Mouse (Mus musculus) hindbrain, postnatal 0 days (tissue): ENCODE results near the gene Syt13. TPM values are rescaled to one million over a fixed set of nuclear protein-coding genes. Genes with fewer than 3 reads are reported as not detected.

Experiments
- ATAC-seq: fragments of 200-750 bp; cut with Nextera tagmentation; 2 replicates; pipeline ENCODE4 v1.8.0; 2017; ENCODE audit warnings: mild to moderate bottlenecking, moderate TSS enrichment, moderate library complexity
- DNase-seq: peaks from one replicate; pipeline ENCODE4 v3.0.0-alpha.2; 2015; ENCODE audit warnings: low spot score
- H3K27ac ChIP-seq: fragments of 300-500 bp; sonication (generic); 2 replicates; pipeline ENCODE4 v1.5.1; 2014; ENCODE audit warnings: mild to moderate bottlenecking
- H3K27me3 ChIP-seq: fragments of 300-500 bp; sonication (generic); 2 replicates; pipeline ENCODE4 v1.6.1; 2014; ENCODE audit warnings: low read length, mixed read lengths; ENCODE audit not compliant: insufficient read depth
- H3K36me3 ChIP-seq: fragments of 300-500 bp; sonication (generic); 2 replicates; pipeline ENCODE4 v1.6.1; 2014; ENCODE audit warnings: low read length, mixed read lengths; ENCODE audit not compliant: insufficient read depth
- H3K4me1 ChIP-seq: fragments of 300-500 bp; sonication (generic); 2 replicates; pipeline ENCODE4 v1.6.1; 2014; ENCODE audit warnings: antibody characterized with exemption, low read length, mixed read lengths; ENCODE audit not compliant: insufficient read depth
- H3K4me2 ChIP-seq: fragments of 300-500 bp; sonication (generic); 2 replicates; pipeline ENCODE4 v1.6.1; 2014; ENCODE audit warnings: low read depth, mild to moderate bottlenecking, low read length, moderate library complexity, mixed read lengths
- H3K4me3 ChIP-seq: fragments of 300-500 bp; sonication (generic); 2 replicates; pipeline ENCODE4 v1.5.1; 2014; ENCODE audit warnings: low read length
- H3K9ac ChIP-seq: fragments of 300-500 bp; sonication (generic); replicated peaks from 2 replicates; pipeline ENCODE4 v1.6.1; 2014; ENCODE audit warnings: mild to moderate bottlenecking, low read length, moderate library complexity, mixed read lengths
- H3K9me3 ChIP-seq: fragments of 300-500 bp; sonication (generic); 2 replicates; pipeline ENCODE4 v1.6.1; 2016; ENCODE audit warnings: low read length, mixed read lengths
- CTCF ChIP-seq: IDR thresholded peaks from 2 replicates; pipeline ENCODE4 v1.5.1; 2016; ENCODE audit warnings: antibody characterized with exemption, control low read depth, low read depth
- WGBS: fragments of 180-500 bp; shearing (Covaris S2); extraction: QIAGEN DNeasy Blood & Tissue Kit; methylation state at CpG from one replicate; pipeline ENCODE4 v1.1.7; 2014; 5-methylcytosine and 5-hydroxymethylcytosine counted together
- polyA plus RNA-seq: library from polyadenylated mRNA; unstranded; fragments of >200 nt; fragmentation: Nextera tagmentation; extraction: Ambion mirVana; gene quantifications from 2 replicates; pipeline ENCODE4 v1.2.1, GENCODE M21; 2015
- total RNA-seq: library from RNA; depleted of rRNA; stranded (reverse); fragments of >200 nt; gene quantifications from 2 replicates; pipeline ENCODE4 v1.2.3, GENCODE M21; 2014

Syt13 gene
- total and polyA plus RNA-seq, 2 experiments from 2014 or later = 70.8 to 145 TPM

GRCm38 (mm10) chr2:92924677-92925259 is 9.9 kb downstream of the Syt13 start:
- H3K9ac ChIP-seq = no peak overlapping the region
- H3K4me1 ChIP-seq = no peaks in the 10 kb centered on the region
- no peak overlapping the region for H3K27ac ChIP-seq
- TF ChIP-seq CTCF = no peak
- H3K4me2 ChIP-seq = no peak overlapping the region
- H3K27me3 ChIP-seq = no peaks in the 10 kb centered on the region
- DNase-seq = no peak
- WGBS = 47% methylated on average over 6 of the region's 6 CpGs
- no peak for ATAC-seq
- H3K9me3 ChIP-seq = no peaks in the 10 kb centered on the region
- H3K4me3 ChIP-seq = no peak overlapping the region
- no peaks in the 10 kb centered on the region for H3K36me3 ChIP-seq

DNA sequence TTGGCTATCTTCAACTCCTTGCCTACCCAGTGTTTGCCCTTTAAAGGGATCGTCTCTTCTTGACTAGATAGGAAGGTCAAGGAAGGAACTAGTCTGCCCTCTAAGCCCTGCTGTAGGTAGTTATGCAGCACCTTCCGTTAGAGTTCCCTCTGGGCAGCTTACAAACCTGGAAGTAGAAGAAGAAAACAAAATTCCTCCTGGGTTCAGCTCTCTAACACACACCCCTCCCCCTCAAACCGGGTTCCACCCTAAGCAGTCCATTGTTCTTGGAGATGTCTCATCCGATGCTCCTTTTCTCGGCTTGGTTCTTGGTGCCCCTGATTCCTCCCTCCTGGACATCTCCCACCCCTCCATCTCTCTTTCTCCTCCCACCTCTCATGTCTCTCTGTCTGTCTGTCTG is 14.8 kb downstream of the Syt13 start:
- TF ChIP-seq CTCF = no peak
- no peak overlapping the region for H3K27ac ChIP-seq
- H3K4me2 ChIP-seq = no peak overlapping the region
- ATAC-seq = no peak
- H3K4me1 ChIP-seq = peaks cover 8% of the 10 kb centered on the region
- no peak for DNase-seq
- no peaks in the 10 kb centered on the region for H3K36me3 ChIP-seq
- H3K4me3 ChIP-seq = no peak overlapping the region
- H3K27me3 ChIP-seq = no peaks in the 10 kb centered on the region
- no peaks in the 10 kb centered on the region for H3K9me3 ChIP-seq
- WGBS = 74% methylated on average over 5 of the region's 5 CpGs
- H3K9ac ChIP-seq = no peak overlapping the region

DNA sequence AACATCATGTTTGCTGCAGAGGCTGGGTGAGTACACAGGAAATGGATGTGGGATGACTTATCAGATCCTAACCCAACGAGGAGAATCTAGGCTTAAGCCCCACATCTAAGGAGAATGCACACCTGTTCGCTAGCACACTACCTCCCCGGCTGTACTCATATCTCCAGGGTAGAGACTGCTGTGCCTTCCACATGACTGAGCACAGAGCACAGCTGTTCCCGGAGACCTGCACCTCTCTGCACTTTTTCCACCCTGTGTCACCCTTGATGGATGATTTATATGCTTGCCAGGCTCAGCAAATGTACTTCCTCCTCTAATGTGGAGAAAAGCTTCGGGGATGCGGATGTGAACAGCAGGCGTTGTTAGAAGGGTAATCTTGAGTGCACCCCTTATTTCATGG is 16.2 kb downstream of the Syt13 start:
- H3K4me1 ChIP-seq = peaks cover 13% of the 10 kb centered on the region
- DNase-seq (no peak), ATAC-seq (no peak)
- H3K9ac ChIP-seq = no peak overlapping the region
- no peak overlapping the region for H3K4me2 ChIP-seq
- no peaks in the 10 kb centered on the region for H3K9me3 ChIP-seq
- no peaks in the 10 kb centered on the region for H3K27me3 ChIP-seq
- no peak overlapping the region for H3K4me3 ChIP-seq
- H3K27ac ChIP-seq = no peak overlapping the region
- no peaks in the 10 kb centered on the region for H3K36me3 ChIP-seq
- 67% methylated on average over 7 of the region's 7 CpGs for WGBS
- no peak for TF ChIP-seq CTCF

GRCm38 (mm10) chr2:92933379-92933778 is 18.5 kb downstream of the Syt13 start:
- no peak for ATAC-seq
- H3K9ac ChIP-seq = no peak overlapping the region
- H3K27me3 ChIP-seq = no peaks in the 10 kb centered on the region
- H3K4me2 ChIP-seq = no peak overlapping the region
- no peak overlapping the region for H3K27ac ChIP-seq
- DNase-seq = no peak
- no peaks in the 10 kb centered on the region for H3K36me3 ChIP-seq
- H3K4me1 ChIP-seq = peaks cover 13% of the 10 kb centered on the region
- H3K4me3 ChIP-seq = no peak overlapping the region
- no peak for TF ChIP-seq CTCF
- WGBS = 85% methylated on average over 6 of the region's 6 CpGs
- H3K9me3 ChIP-seq = no peaks in the 10 kb centered on the region

DNA sequence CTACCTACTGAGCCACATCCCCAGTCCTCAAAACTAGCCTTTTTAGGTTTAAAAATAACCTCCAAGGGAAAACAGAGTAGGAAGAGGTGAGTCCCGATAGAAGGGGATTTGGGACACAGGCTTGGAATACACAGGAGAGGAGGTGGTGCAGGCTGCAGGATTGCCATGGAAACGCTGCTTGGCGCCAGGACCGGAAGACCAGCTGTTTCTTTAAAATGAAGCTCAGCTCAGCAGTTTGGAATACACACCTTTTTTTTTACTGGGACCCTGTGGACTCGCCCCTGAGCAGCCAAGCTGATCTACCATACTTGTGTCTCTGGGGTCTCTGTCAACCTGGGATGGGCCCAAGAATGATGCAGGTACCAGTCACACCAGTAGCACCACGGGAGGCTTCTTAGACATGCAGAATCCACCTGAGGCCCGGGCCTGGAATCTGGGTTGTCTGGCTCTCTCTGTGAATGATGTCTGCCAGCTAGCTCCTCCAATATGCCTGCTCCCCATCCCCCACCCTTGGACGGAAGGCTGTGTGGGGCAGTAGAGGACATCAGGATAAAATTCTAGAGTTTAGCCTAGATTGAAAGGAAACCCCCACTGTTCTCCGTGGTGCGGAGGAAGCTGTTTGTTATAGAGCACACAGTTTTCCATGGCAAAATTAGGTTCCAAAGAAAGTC is 19.5 kb downstream of the Syt13 start:
- peaks cover 13% of the 10 kb centered on the region for H3K4me1 ChIP-seq
- H3K27me3 ChIP-seq = no peaks in the 10 kb centered on the region
- H3K9ac ChIP-seq = no peak overlapping the region; the same call in 1 of the 2 replicates
- H3K27ac ChIP-seq = peak overlapping the region; percentile 58; the same call in 1 of the 2 replicates
- no peaks in the 10 kb centered on the region for H3K36me3 ChIP-seq
- H3K4me2 ChIP-seq = no peak overlapping the region
- peak; percentile 38 for ATAC-seq
- TF ChIP-seq CTCF = no peak
- 13% methylated on average over 10 of the region's 10 CpGs for WGBS
- DNase-seq = peak; percentile 64
- no peak overlapping the region for H3K4me3 ChIP-seq
- H3K9me3 ChIP-seq = no peaks in the 10 kb centered on the region

DNA sequence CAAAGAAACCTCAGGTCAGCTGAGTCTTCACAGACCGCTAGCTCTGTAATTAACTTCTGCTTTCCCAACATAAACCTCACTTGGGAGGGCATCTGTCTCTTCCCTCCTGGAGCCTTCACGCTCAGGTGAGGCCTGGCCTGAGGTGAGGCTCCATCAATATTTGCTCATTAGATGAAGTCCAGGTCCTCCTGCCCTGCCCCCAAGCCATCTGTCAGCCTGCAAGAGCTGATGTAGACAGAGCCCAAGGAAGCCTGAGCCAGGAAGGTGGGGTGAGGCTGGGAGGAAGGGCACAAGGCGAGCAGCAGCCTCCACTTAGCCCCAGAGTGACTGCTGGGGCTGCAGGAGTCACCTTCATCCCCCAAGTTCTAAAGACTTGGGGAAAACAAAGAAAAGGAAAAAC is 20.6 kb downstream of the Syt13 start:
- no peak overlapping the region for H3K4me2 ChIP-seq
- H3K4me1 ChIP-seq = peaks cover 13% of the 10 kb centered on the region
- DNase-seq (peak; percentile 51), ATAC-seq (peak; percentile 50; the same call in 1 of the 2 replicates)
- peak overlapping the region; percentile 58; the same call in 1 of the 2 replicates for H3K27ac ChIP-seq
- no peak for TF ChIP-seq CTCF
- no peak overlapping the region for H3K4me3 ChIP-seq
- H3K9ac ChIP-seq = no peak overlapping the region
- WGBS = 49% methylated on average over 3 of the region's 3 CpGs
- no peaks in the 10 kb centered on the region for H3K9me3 ChIP-seq
- H3K36me3 ChIP-seq = no peaks in the 10 kb centered on the region
- no peaks in the 10 kb centered on the region for H3K27me3 ChIP-seq

GRCm38 (mm10) chr2:92938063-92938462 is 23.2 kb downstream of the Syt13 start:
- TF ChIP-seq CTCF = no peak
- H3K4me3 ChIP-seq = no peak overlapping the region
- 80% methylated on average over 5 of the region's 5 CpGs for WGBS
- no peak overlapping the region for H3K4me2 ChIP-seq
- no peak overlapping the region for H3K9ac ChIP-seq
- ATAC-seq (no peak), DNase-seq (no peak)
- no peaks in the 10 kb centered on the region for H3K9me3 ChIP-seq
- no peak overlapping the region for H3K27ac ChIP-seq
- H3K27me3 ChIP-seq = no peaks in the 10 kb centered on the region
- H3K36me3 ChIP-seq = 0 out of 2 replicates have a peak, but pooled peaks cover 7% of the 10 kb centered on the region
- peaks cover 13% of the 10 kb centered on the region for H3K4me1 ChIP-seq
